Mouse (Mus musculus): ENCODE measurements around the gene Spry1. TPM values are rescaled to one million over a fixed set of nuclear protein-coding genes. Genes with fewer than 3 reads are reported as not detected.

The Spry1 gene
- total and polyA plus RNA-seq, 3 experiments, result not detected

GRCm38 (mm10) chr3:37648244-37648643 lies 8.5 kb downstream of the Spry1 start:
- H3K27ac ChIP-seq (ENCODE audit: insufficient read depth, low read depth), result no peak overlapping the region
- H3K27me3 ChIP-seq (replicated peaks), result no peaks in the 10 kb centered on the region
- no peaks in the 10 kb centered on the region for H3K9me3 ChIP-seq (replicated peaks; ENCODE audit: low read length)
- TF ChIP-seq IRF4 (IDR thresholded peaks at IDR 0.05; ENCODE audit: low read depth, low read length) (no peak), UBTF (IDR thresholded peaks at IDR 0.05; ENCODE audit: low read depth, low read length) (no peak), MAX (IDR thresholded peaks at IDR 0.05; ENCODE audit: low read length) (no peak), ELF1 (IDR thresholded peaks at IDR 0.05; ENCODE audit: low read depth, low read length) (no peak), ZMIZ1 (IDR thresholded peaks at IDR 0.05; ENCODE audit: low read depth, low read length) (no peak), KAT2A (IDR thresholded peaks at IDR 0.05; ENCODE audit: insufficient replicate concordance, low read length) (no peak), JUND (conservative IDR thresholded peaks at IDR 0.05; ENCODE audit: low read depth, low read length) (no peak), CTCF (conservative IDR thresholded peaks at IDR 0.05 in 1 of 2, IDR thresholded peaks at IDR 0.05 in 1 of 2; ENCODE audit: low read depth in 2 of 2, low read length in 2 of 2) (no peak), MAFK (IDR thresholded peaks at IDR 0.05; ENCODE audit: insufficient replicate concordance, low read length) (no peak), GABPA (IDR thresholded peaks at IDR 0.05; ENCODE audit: insufficient replicate concordance, low read depth, low read length) (no peak)
- no peaks in the 10 kb centered on the region for H3K36me3 ChIP-seq (replicated peaks in 1 of 2; ENCODE audit: control insufficient read depth in 1 of 2, insufficient read depth in 1 of 2, low read length in 1 of 2)
- no peaks in the 10 kb centered on the region for H3K79me2 ChIP-seq (replicated peaks; ENCODE audit: control insufficient read depth, extremely low read depth, insufficient read depth, poor library complexity, severe bottlenecking)
- H3K4me1 ChIP-seq (ENCODE audit: control insufficient read depth in 1 of 2, insufficient read depth in 2 of 2), result peaks cover 8 to 16% of the 10 kb centered on the region in 2 experiments; a peak in 3 of 4 replicates
- DNase-seq (ENCODE audit: extremely low read depth), result no peak
- no peak overlapping the region for H3K4me3 ChIP-seq (replicated peaks in 1 of 3; ENCODE audit: low read depth in 2 of 3, low read length in 2 of 3, poor library complexity in 1 of 3)
- in situ Hi-C loops (cut with MboI; ENCODE audit: low pct_ligation_motif_present, low pct_unique_long_range_greater_than_20kb, low sequenced_read_pairs), result no loop called here
- dilution Hi-C loops (cut with MboI; ENCODE audit: extremely low pct_ligation_motif_present, extremely low pct_unique_long_range_greater_than_20kb, low sequenced_read_pairs), result no loop called here
- H3K9ac ChIP-seq (ENCODE audit: insufficient read depth, low read depth), result no peak overlapping the region
- no peak overlapping the region for H3K4me2 ChIP-seq (ENCODE audit: insufficient read depth, low read depth, poor library complexity, severe bottlenecking)

GRCm38 (mm10) chr3:37649281-37649680 lies 9.5 kb downstream of the Spry1 start:
- peaks cover 11 to 26% of the 10 kb centered on the region in 2 experiments for H3K4me1 ChIP-seq (ENCODE audit: control insufficient read depth in 1 of 2, insufficient read depth in 2 of 2)
- no peak overlapping the region for H3K4me2 ChIP-seq (ENCODE audit: insufficient read depth, low read depth, poor library complexity, severe bottlenecking)
- H3K27ac ChIP-seq (ENCODE audit: insufficient read depth, low read depth), result no peak overlapping the region
- no peaks in the 10 kb centered on the region for H3K79me2 ChIP-seq (replicated peaks; ENCODE audit: control insufficient read depth, extremely low read depth, insufficient read depth, poor library complexity, severe bottlenecking)
- H3K36me3 ChIP-seq (replicated peaks in 1 of 2; ENCODE audit: control insufficient read depth in 1 of 2, insufficient read depth in 1 of 2, low read length in 1 of 2), result no peaks in the 10 kb centered on the region
- in situ Hi-C loops (cut with MboI; ENCODE audit: low pct_ligation_motif_present, low pct_unique_long_range_greater_than_20kb, low sequenced_read_pairs) (no loop called here), dilution Hi-C loops (cut with MboI; ENCODE audit: extremely low pct_ligation_motif_present, extremely low pct_unique_long_range_greater_than_20kb, low sequenced_read_pairs) (no loop called here)
- no peak for TF ChIP-seq JUND (conservative IDR thresholded peaks at IDR 0.05; ENCODE audit: low read depth, low read length)
- TF ChIP-seq MAFK (IDR thresholded peaks at IDR 0.05; ENCODE audit: insufficient replicate concordance, low read length), result no peak
- no peak for TF ChIP-seq IRF4 (IDR thresholded peaks at IDR 0.05; ENCODE audit: low read depth, low read length)
- TF ChIP-seq POLR2A (IDR thresholded peaks at IDR 0.05; ENCODE audit: low read depth, low read length), result no peak
- no peak for TF ChIP-seq TCF12 (IDR thresholded peaks at IDR 0.05; ENCODE audit: low read depth, low read length)
- TF ChIP-seq TBP (conservative IDR thresholded peaks at IDR 0.05; ENCODE audit: low read depth, low read length), result no peak
- TF ChIP-seq SMC3 (IDR thresholded peaks at IDR 0.05; ENCODE audit: low read depth, low read length), result no peak
- no peak for TF ChIP-seq SIN3A (IDR thresholded peaks at IDR 0.05; ENCODE audit: low read length)
- TF ChIP-seq EP300 (IDR thresholded peaks at IDR 0.05; ENCODE audit: low read length), result no peak
- TF ChIP-seq ZNF384 (IDR thresholded peaks at IDR 0.05; ENCODE audit: low read depth, low read length), result no peak
- no peak for TF ChIP-seq MEF2A (IDR thresholded peaks at IDR 0.05; ENCODE audit: borderline replicate concordance, low read depth, low read length)
- TF ChIP-seq MYC (IDR thresholded peaks at IDR 0.05; ENCODE audit: low read depth, low read length), result no peak
- no peak for TF ChIP-seq GABPA (IDR thresholded peaks at IDR 0.05; ENCODE audit: insufficient replicate concordance, low read depth, low read length)
- no peak for TF ChIP-seq CTCF (conservative IDR thresholded peaks at IDR 0.05 in 1 of 2, IDR thresholded peaks at IDR 0.05 in 1 of 2; ENCODE audit: low read depth in 2 of 2, low read length in 2 of 2)
- DNase-seq (ENCODE audit: extremely low read depth), result no peak
- no peak overlapping the region for H3K4me3 ChIP-seq (replicated peaks in 1 of 3; ENCODE audit: low read depth in 2 of 3, low read length in 2 of 3, poor library complexity in 1 of 3)
- H3K9ac ChIP-seq (ENCODE audit: insufficient read depth, low read depth), result no peak overlapping the region
- H3K9me3 ChIP-seq (replicated peaks; ENCODE audit: low read length), result no peaks in the 10 kb centered on the region
- no peaks in the 10 kb centered on the region for H3K27me3 ChIP-seq (replicated peaks)

Measured in CH12.LX (cell line).